Mouse (Mus musculus) midbrain, embryonic 14.5 days (tissue): ENCODE measurements around the gene Gpa33. TPM values are rescaled to one million over a fixed set of nuclear protein-coding genes. Genes with fewer than 3 reads are reported as not detected.
"Not testable (repeated sequence)": the region's sequence is repeated elsewhere in the genome, so short reads cannot be mapped to it uniquely, and the experiment has no call there.

Experiments used
- ATAC-seq: fragments of 200-750 bp; cut with Nextera tagmentation; 2 replicates; pipeline ENCODE4 v1.8.0; 2017; ENCODE audit warnings: moderate number of reproducible peaks, moderate library complexity; ENCODE audit not compliant: low FRiP score, low TSS enrichment
- DNase-seq: peaks from one replicate; pipeline ENCODE4 v3.0.0-alpha.2; 2015
- H3K27ac ChIP-seq: fragments of 300-500 bp; sonication (generic); replicated peaks from 2 replicates; pipeline ENCODE4 v1.5.1; 2014; ENCODE audit warnings: mild to moderate bottlenecking, low read depth, low read length, moderate library complexity
- H3K27me3 ChIP-seq: fragments of 300-500 bp; sonication (generic); 2 replicates; pipeline ENCODE4 v1.6.1; 2014; ENCODE audit warnings: low read length, control low read depth, mixed read lengths; ENCODE audit not compliant: control insufficient read depth, insufficient read depth
- H3K36me3 ChIP-seq: fragments of 300-500 bp; sonication (generic); 2 replicates; pipeline ENCODE4 v1.6.1; 2014; ENCODE audit warnings: low read length, control low read depth; ENCODE audit not compliant: control insufficient read depth, insufficient read depth
- H3K4me1 ChIP-seq: fragments of 300-500 bp; sonication (generic); 2 replicates; pipeline ENCODE4 v1.6.1; 2014; ENCODE audit warnings: mild to moderate bottlenecking, antibody characterized with exemption, low read length, control low read depth; ENCODE audit not compliant: control insufficient read depth, insufficient read depth
- H3K4me2 ChIP-seq: fragments of 300-500 bp; sonication (generic); 2 replicates; pipeline ENCODE4 v1.6.1; 2014; ENCODE audit warnings: mild to moderate bottlenecking, low read length, moderate library complexity
- H3K4me3 ChIP-seq: fragments of 300-500 bp; sonication (generic); replicated peaks from 2 replicates; pipeline ENCODE4 v1.5.1; 2014; ENCODE audit warnings: low read depth, low read length
- H3K9ac ChIP-seq: fragments of 300-500 bp; sonication (generic); replicated peaks from 2 replicates; pipeline ENCODE4 v1.6.1; 2014; ENCODE audit warnings: mild to moderate bottlenecking, low read length, moderate library complexity
- H3K9me3 ChIP-seq: fragments of 300-500 bp; sonication (generic); 2 replicates; pipeline ENCODE4 v1.6.1; 2016; ENCODE audit warnings: low read length, control low read depth, mixed read lengths; ENCODE audit not compliant: control insufficient read depth
- WGBS: fragments of 180-500 bp; shearing (Covaris S2); extraction: QIAGEN DNeasy Blood & Tissue Kit; methylation state at CpG from one replicate; pipeline ENCODE4 v1.1.7; 2014; 5-methylcytosine and 5-hydroxymethylcytosine counted together
- polyA plus RNA-seq: library from polyadenylated mRNA; unstranded; fragments of >200 nt; fragmentation: Nextera tagmentation; extraction: Ambion mirVana; gene quantifications from 2 replicates; pipeline ENCODE4 v1.2.1, GENCODE M21; 2014

Gene Gpa33
- polyA plus RNA-seq, 1 experiment from 2014 or later: not detected

DNA sequence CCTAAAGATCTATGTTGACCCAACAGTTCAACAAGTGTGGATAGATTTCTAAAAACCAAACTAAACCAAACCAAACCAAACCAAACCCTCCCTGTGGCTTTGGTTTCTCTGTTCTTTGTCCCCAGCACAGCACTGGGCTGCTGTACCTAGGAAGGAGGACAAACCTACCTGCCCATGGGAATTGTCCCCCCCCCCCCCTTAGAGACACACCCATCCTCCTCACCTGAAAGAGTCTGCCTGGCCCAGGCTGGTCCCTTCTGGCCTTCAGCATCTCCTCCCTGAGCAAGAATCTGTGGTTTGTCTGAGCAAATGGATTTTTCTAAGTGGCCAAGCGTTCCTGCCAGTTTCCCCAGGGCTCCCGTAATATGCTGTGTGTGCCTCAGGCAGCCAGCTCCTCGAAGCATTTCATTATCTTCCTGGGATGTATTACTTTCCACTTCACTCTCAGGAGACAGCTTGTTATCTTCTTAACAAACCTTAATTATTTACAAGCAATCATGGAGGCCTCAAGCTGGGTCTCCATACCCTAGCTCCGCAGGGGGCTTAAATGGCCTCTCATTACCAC lies 9.7 kb downstream of the Gpa33 start:
- Histone ChIP-seq H3K4me2 (no peak overlapping the region), H3K27me3 (no peaks in the 10 kb centered on the region), H3K4me1 (peaks cover 4% of the 10 kb centered on the region; the same call in 1 of the 2 replicates), H3K9me3 (no peaks in the 10 kb centered on the region), H3K27ac (no peak overlapping the region), H3K9ac (no peak overlapping the region), H3K36me3 (no peaks in the 10 kb centered on the region), H3K4me3 (no peak overlapping the region)
- ATAC-seq (no peak), DNase-seq (peak; percentile 57)
- WGBS: 41% methylated on average over 4 of the region's 4 CpGs

DNA sequence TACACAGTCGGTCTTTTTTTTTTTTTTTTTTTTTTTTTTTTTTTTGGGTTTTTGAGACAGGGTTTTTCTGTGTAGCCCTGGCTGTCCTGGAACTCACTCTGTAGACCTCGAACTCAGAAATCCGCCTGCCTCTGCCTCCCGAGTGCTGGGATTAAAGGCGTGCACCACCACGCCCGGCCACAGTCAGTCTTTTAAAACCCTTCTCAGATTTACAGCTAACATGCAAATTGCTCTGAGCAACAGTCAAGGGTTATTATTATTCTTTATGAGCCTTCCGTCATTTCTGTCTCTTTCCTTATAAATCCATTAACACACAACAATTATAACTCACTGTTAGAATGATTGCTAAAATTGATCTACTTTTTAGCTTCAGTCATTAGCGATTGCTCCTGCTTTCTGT lies 11.8 kb downstream of the Gpa33 start:
- not testable (repeated sequence) for H3K27ac ChIP-seq, H3K4me1 ChIP-seq, ATAC-seq, H3K4me3 ChIP-seq, H3K4me2 ChIP-seq, H3K9me3 ChIP-seq, H3K36me3 ChIP-seq, H3K9ac ChIP-seq, H3K27me3 ChIP-seq, DNase-seq
- 94% methylated on average over 9 of the region's 9 CpGs for WGBS

DNA sequence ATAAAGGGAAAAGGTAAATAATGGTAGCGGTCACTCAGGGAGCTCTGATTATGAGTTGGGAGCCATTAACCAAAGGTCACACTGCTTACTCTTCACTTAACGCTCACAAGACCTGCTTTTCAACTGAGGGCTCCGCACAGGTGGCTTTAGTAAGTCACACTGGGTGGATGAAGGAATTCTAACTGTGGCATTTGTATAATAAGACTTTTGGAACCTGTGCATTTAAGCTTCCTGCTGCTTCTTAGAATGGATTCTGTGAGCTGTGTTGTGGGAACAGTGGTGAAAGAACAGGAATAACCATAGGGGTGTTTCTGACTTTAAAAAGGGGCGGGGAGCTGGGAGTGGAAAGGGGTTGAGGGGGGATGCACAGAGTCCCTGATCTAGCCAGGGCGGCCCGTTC lies 12.3 kb downstream of the Gpa33 start:
- WGBS: 81% methylated on average over 6 of the region's 6 CpGs
- H3K4me2 ChIP-seq: no peak overlapping the region
- ATAC-seq (no peak), DNase-seq (no peak)
- no peak overlapping the region for H3K9ac ChIP-seq
- H3K27ac ChIP-seq: no peak overlapping the region
- no peaks in the 10 kb centered on the region for H3K9me3 ChIP-seq
- no peaks in the 10 kb centered on the region for H3K36me3 ChIP-seq
- no peaks in the 10 kb centered on the region for H3K27me3 ChIP-seq
- peaks cover 4% of the 10 kb centered on the region; the same call in 1 of the 2 replicates for H3K4me1 ChIP-seq
- no peak overlapping the region for H3K4me3 ChIP-seq

DNA sequence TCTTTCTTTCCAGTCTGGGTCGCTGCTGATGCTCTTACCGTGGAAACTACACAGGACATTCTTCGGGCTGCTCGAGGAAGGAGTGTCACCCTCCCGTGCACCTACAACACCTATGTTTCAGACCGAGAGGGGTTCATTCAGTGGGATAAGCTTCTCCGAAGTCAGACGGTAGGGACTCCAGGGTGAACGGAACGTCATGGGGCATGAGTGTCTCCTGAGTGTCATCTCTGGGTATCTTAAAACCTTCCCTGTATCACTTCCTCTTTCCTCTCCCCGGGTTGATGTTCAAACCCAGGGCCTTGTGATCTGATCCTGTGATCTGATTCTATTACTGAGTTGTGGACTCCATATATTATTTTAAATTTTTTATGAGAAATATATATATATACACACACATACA lies 16.6 kb downstream of the Gpa33 start:
- 90% methylated on average over 11 of the region's 11 CpGs for WGBS
- Histone ChIP-seq H3K9ac (no peak overlapping the region), H3K36me3 (no peaks in the 10 kb centered on the region), H3K9me3 (no peaks in the 10 kb centered on the region), H3K4me3 (no peak overlapping the region), H3K4me1 (no peaks in the 10 kb centered on the region), H3K4me2 (no peak overlapping the region), H3K27ac (no peak overlapping the region), H3K27me3 (no peaks in the 10 kb centered on the region)
- DNase-seq: no peak
- no peak for ATAC-seq

DNA sequence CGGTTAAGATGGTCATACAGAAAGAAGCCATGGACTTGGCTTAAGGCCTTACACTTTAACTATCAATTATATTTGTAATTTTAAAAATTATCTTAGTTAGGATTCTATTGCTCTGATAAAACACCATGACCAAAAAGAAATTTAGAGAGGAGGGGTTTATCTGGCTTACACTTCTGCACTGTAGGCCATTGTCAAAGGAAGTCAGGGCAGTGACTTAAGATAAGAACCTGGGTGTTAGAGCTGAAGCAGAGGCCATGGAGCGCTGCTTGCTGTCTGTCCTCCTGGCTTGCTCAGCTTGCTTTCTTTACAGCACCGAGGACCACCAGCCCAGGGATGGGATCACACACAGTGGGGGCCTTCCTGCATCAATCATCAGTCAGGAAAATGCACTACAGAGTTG lies 17.6 kb downstream of the Gpa33 start:
- Histone ChIP-seq H3K27ac (no peak overlapping the region), H3K9me3 (no peaks in the 10 kb centered on the region), H3K27me3 (no peaks in the 10 kb centered on the region), H3K9ac (no peak overlapping the region), H3K4me3 (no peak overlapping the region), H3K4me2 (no peak overlapping the region), H3K4me1 (no peaks in the 10 kb centered on the region), H3K36me3 (no peaks in the 10 kb centered on the region)
- no peak for DNase-seq
- ATAC-seq: no peak
- 69% methylated on average over 3 of the region's 3 CpGs for WGBS

DNA sequence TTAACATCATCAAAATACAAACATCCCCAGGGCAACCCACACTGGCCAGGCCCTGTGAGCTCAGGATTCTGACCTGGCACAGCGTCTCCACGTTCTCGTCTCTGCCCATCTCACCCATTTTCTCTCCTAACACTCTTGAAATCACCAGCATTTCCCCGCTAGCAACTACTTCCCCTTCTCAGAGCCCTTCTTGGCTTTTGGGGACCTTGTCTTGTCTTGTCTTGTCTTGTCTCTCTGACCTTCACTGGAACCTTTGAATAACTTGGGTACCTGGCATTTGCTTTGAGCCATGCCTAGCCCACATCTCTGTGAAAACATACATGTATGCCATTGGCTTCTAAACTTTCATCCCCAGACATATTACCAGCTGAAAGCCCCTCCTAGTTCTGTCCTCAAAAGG lies 19.4 kb downstream of the Gpa33 start:
- Histone ChIP-seq H3K4me3 (no peak overlapping the region), H3K9ac (no peak overlapping the region), H3K4me2 (no peak overlapping the region), H3K36me3 (no peaks in the 10 kb centered on the region), H3K4me1 (no peaks in the 10 kb centered on the region), H3K9me3 (no peaks in the 10 kb centered on the region), H3K27me3 (peaks cover under 1% of the 10 kb centered on the region; the same call in 1 of the 2 replicates), H3K27ac (no peak overlapping the region)
- no peak for ATAC-seq
- DNase-seq: no peak
- 86% methylated on average over 4 of the region's 4 CpGs for WGBS

DNA sequence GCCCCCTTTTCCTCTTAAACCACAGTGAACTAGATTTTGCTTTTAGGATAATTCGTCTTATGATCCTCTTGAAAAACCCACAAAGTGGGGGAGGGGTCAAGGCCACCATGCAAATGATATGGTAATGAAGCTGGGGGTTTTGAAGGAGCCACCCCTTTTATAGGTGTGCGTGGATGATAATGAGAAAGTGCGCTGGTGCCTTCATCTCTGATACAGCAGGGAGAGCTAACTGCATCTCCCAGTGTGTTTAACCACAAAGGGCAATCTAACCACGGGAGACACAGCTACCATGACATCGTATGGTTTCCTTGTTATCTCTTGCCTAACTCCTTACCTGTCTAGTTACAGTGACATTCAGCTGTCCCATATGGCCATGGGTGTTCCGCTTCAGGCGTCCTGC lies 20.0 kb downstream of the Gpa33 start:
- ATAC-seq: no peak
- peaks cover 7% of the 10 kb centered on the region; the same call in 1 of the 2 replicates for H3K27me3 ChIP-seq
- WGBS: 77% methylated on average over 7 of the region's 7 CpGs
- no peak overlapping the region for H3K9ac ChIP-seq
- H3K4me3 ChIP-seq: no peak overlapping the region
- DNase-seq: no peak
- H3K4me2 ChIP-seq: no peak overlapping the region
- H3K4me1 ChIP-seq: no peaks in the 10 kb centered on the region
- no peak overlapping the region for H3K27ac ChIP-seq
- H3K9me3 ChIP-seq: no peaks in the 10 kb centered on the region
- no peaks in the 10 kb centered on the region for H3K36me3 ChIP-seq

DNA sequence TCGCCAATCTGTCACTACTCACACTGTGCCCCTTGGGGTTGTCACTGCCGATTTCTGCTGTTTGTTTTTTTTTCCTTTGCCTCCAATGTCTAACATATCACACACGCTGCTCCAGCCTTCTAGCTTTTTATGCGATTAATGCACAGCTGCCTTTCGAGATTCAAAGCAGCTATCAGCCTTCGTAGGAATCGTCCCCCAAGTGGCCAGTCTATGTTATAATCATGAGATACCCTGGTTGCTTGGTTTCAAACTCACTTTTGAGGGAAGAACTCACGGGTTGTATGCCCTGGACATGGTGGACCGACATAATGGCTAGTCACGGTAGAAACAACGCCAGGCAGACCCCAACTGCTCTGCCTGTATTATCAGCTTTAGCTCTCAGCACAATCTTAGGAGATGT lies 21.3 kb downstream of the Gpa33 start:
- no peak overlapping the region for H3K27ac ChIP-seq
- no peaks in the 10 kb centered on the region for H3K4me1 ChIP-seq
- DNase-seq (peak; percentile 71), ATAC-seq (no peak)
- no peaks in the 10 kb centered on the region for H3K9me3 ChIP-seq
- 32% methylated on average over 11 of the region's 11 CpGs for WGBS
- H3K27me3 ChIP-seq: peaks cover 12% of the 10 kb centered on the region; the same call in 1 of the 2 replicates
- H3K4me2 ChIP-seq: no peak overlapping the region
- H3K9ac ChIP-seq: no peak overlapping the region
- H3K4me3 ChIP-seq: no peak overlapping the region
- no peaks in the 10 kb centered on the region for H3K36me3 ChIP-seq

DNA sequence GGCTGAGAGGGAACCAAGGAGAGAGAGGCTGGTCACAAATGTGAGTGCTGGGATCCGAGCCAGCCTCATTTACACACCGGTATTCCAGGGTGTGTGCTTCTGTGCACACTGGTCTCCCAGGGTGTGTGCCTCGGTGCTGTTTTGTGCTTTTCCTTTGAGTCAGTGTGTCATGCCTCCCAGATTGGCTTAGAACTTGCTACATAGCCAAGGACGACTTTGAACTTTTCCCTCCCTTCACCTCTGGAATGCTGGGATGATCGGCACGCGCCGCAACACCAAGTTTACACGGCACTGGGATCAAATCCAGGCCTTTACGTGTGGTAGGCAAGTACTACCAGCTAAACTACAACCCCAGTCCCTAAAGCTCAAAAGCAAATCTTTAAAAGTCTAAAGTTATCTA lies 22.0 kb downstream of the Gpa33 start:
- H3K4me3 ChIP-seq: no peak overlapping the region
- ATAC-seq: no peak
- DNase-seq: no peak
- H3K9me3 ChIP-seq: no peaks in the 10 kb centered on the region
- H3K27me3 ChIP-seq: peaks cover 12% of the 10 kb centered on the region; the same call in 1 of the 2 replicates
- no peaks in the 10 kb centered on the region for H3K4me1 ChIP-seq
- H3K9ac ChIP-seq: no peak overlapping the region
- H3K4me2 ChIP-seq: no peak overlapping the region
- no peaks in the 10 kb centered on the region for H3K36me3 ChIP-seq
- no peak overlapping the region for H3K27ac ChIP-seq
- 94% methylated on average over 10 of the region's 10 CpGs for WGBS
